Mouse (Mus musculus): ENCODE results near the gene Ppcdc.

DNA sequence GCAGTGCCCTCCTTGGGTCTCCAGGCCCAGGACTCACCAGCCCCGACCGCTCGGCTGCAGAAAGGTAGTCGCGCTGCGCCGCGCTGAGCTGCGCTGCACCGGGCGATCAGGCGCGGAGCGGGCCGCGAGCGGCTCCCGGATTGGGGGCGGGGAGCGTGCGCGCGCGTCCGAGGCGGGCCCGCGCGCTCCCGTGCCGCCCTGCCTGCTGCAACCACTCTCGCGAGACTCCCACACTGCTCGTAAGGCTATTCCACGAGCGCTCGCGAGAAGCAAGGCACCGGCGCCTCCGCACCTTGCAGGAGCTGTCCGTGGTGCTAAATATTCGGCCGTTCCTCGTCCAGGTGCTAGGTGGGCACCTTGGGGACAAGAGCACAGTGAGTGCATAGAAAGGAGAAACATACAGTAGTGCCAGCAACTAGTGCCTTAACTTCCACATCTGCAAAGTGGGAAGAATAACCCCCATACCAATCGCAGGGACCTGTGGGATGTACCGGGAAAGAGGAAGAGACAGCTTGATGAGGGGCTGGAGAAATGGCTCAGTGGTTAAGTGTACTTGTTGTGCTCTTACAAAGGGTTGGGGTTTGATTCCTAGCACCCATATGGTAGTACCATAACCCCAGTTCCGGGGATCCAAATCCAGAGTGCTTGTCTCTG, 28.1 kb upstream of the Ppcdc start, which contains the start of gene Scamp5:
- TF ChIP-seq POLR2A (IDR thresholded peaks at IDR 0.05; ENCODE audit: borderline replicate concordance, control insufficient read depth, low read depth, low read length), result no peak
- no peak for TF ChIP-seq CTCF (IDR thresholded peaks at IDR 0.05; ENCODE audit: control insufficient read depth, insufficient read depth, low read length)

All from bone marrow, adult 2 months (tissue).